In the genomic region with DNA sequence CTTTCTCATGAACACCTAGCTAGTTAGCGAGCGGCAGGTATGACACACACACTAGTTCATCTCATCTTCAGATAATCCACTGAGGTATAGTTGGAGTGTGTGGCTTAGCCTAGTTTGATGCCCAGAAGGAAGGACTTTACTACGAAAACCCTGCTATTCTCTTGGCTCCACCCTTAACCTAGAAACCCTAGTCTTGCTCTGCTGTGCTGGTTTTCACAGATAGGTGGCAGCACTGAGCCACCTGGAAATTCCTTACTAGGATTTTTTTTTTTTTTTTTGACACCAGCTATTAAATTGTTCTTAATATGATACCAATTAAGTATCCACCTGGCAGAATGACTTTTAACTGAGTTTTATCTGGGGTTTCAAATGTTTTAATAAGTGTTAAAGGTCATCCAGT, we compare ENCODE assay signal across 10 mouse cellular contexts.
A peak's percentile ranks its signal among the peaks of the same experiment; 100 is the strongest.
DNase-seq lines count a peak whose midpoint lies in the region; ATAC-seq and TF ChIP-seq lines count a peak whose summit lies in the region.
"Had no signal": no experiment of that assay in that cellular context is flagged by ENCODE, and none has a peak within 500 bp of the region (broad histone marks: within the 10 kb centered on the region; RNA-seq: fewer than 3 reads in every experiment).

No protein-coding gene starts in this region.

- no peak overlapping the region for H3K4me3 ChIP-seq in intestine, postnatal 0 days (ENCODE audit: low read depth, low read length)
- H3K4me3 ChIP-seq in intestine, embryonic 15.5 days (replicated peaks) = no peak overlapping the region
- no peak overlapping the region for H3K4me3 ChIP-seq in MEL (ENCODE audit: control insufficient read depth in 1 of 2, insufficient read depth in 1 of 2, low read depth in 2 of 2, low read length in 2 of 2)
- H3K4me3 ChIP-seq: erythroblast, embryonic 14.5 days; liver, embryonic 13.5 days had no signal

- H3K27ac ChIP-seq in intestine, postnatal 0 days (ENCODE audit: low read depth, low read length) = no peak overlapping the region
- H3K27ac ChIP-seq in intestine, embryonic 15.5 days = no peak overlapping the region
- H3K27ac ChIP-seq in MEL (ENCODE audit: control insufficient read depth, low read depth, low read length) = no peak overlapping the region
- H3K27ac ChIP-seq: liver, embryonic 13.5 days had no signal

- peak; percentile 65 for TF ChIP-seq RAD21 in MEL (IDR thresholded peaks at IDR 0.05; ENCODE audit: low read depth, low read length)

- DNase-seq in A20 (ENCODE audit: low read depth, low spot score) = peak; percentile 35
- DNase-seq in MEL (ENCODE audit: low read depth, low spot score) = peak; percentile 41
- peak; percentile 83 for DNase-seq in cerebellum, adult 9-10 months
- DNase-seq in lung, postnatal 36 days = peak; percentile 76
- DNase-seq: liver, embryonic 13.5 days had no signal

- no peaks in the 10 kb centered on the region for H3K36me3 ChIP-seq in intestine, postnatal 0 days (ENCODE audit: control insufficient read depth, insufficient read depth)
- no peaks in the 10 kb centered on the region for H3K36me3 ChIP-seq in intestine, embryonic 15.5 days
- H3K36me3 ChIP-seq in MEL (ENCODE audit: control insufficient read depth in 1 of 2, insufficient read depth in 2 of 2, low read length in 2 of 2) = no peaks in the 10 kb centered on the region
- H3K36me3 ChIP-seq: liver, embryonic 13.5 days had no signal

- no peaks in the 10 kb centered on the region for H3K9me3 ChIP-seq in intestine, postnatal 0 days (ENCODE audit: control insufficient read depth)
- no peaks in the 10 kb centered on the region for H3K9me3 ChIP-seq in intestine, embryonic 15.5 days
- no peaks in the 10 kb centered on the region for H3K9me3 ChIP-seq in MEL (replicated peaks; ENCODE audit: insufficient read depth, low read length)
- H3K9me3 ChIP-seq: liver, embryonic 13.5 days had no signal

- ATAC-seq in intestine, postnatal 0 days = no peak
- ATAC-seq in intestine, embryonic 15.5 days = no peak
- peak; percentile 48 to 49; a peak in 1 of 4 replicates for ATAC-seq in hematopoietic stem cell, adult 5-6 weeks (replicated peaks in 1 of 2; ENCODE audit: insufficient read depth in 1 of 2, low FRiP score in 2 of 2, low TSS enrichment in 1 of 2, low read depth in 1 of 2, poor library complexity in 2 of 2, severe bottlenecking in 2 of 2)
- no peak for ATAC-seq in megakaryocyte, adult 5-6 weeks (ENCODE audit: poor library complexity, severe bottlenecking)

- peak; percentile 84 for TF ChIP-seq CTCF in intestine, postnatal 0 days (IDR thresholded peaks at IDR 0.05; ENCODE audit: low read depth)
- TF ChIP-seq CTCF in MEL (IDR thresholded peaks at IDR 0.05 in 2 of 3, conservative IDR thresholded peaks at IDR 0.05 in 1 of 3; ENCODE audit: control insufficient read depth in 1 of 3, insufficient read depth in 1 of 3, low read depth in 2 of 3, low read length in 3 of 3, poor library complexity in 1 of 3, severe bottlenecking in 1 of 3) = peak; percentile 68 to 81 (median 72)

- no peak for TF ChIP-seq POLR2A in MEL (IDR thresholded peaks at IDR 0.05; ENCODE audit: control insufficient read depth in 1 of 2, insufficient read depth in 1 of 2, low read depth in 1 of 2, low read length in 2 of 2, poor library complexity in 1 of 2)

- no peak for TF ChIP-seq EP300 in MEL (IDR thresholded peaks at IDR 0.05; ENCODE audit: low read depth in 1 of 2, low read length in 2 of 2)

- H3K4me1 ChIP-seq in intestine, postnatal 0 days (replicated peaks; ENCODE audit: control insufficient read depth, insufficient read depth, low read length) = no peaks in the 10 kb centered on the region
- H3K4me1 ChIP-seq in intestine, embryonic 15.5 days (replicated peaks) = no peaks in the 10 kb centered on the region
- no peaks in the 10 kb centered on the region for H3K4me1 ChIP-seq in MEL (ENCODE audit: control insufficient read depth in 1 of 2, insufficient read depth in 2 of 2, low read length in 2 of 2)
- H3K4me1 ChIP-seq: liver, embryonic 13.5 days had no signal

- H3K4me2 ChIP-seq in intestine, postnatal 0 days (replicated peaks; ENCODE audit: low read depth) = no peak overlapping the region
- H3K4me2 ChIP-seq in intestine, embryonic 15.5 days (replicated peaks) = no peak overlapping the region
- H3K4me2 ChIP-seq: liver, embryonic 13.5 days had no signal

- no peak overlapping the region for H3K9ac ChIP-seq in intestine, postnatal 0 days (ENCODE audit: low read depth, low read length)
- no peak overlapping the region for H3K9ac ChIP-seq in intestine, embryonic 15.5 days
- H3K9ac ChIP-seq in MEL (ENCODE audit: control insufficient read depth, low read depth, low read length, poor library complexity, severe bottlenecking) = no peak overlapping the region
- H3K9ac ChIP-seq: liver, embryonic 13.5 days had no signal

- WGBS in intestine, postnatal 0 days = 69% methylated on average over 3 of the region's 3 CpGs
- 80% methylated on average over 3 of the region's 3 CpGs for whole genome bisulfite sequencing in intestine, embryonic 15.5 days

- H3K27me3 ChIP-seq in intestine, postnatal 0 days (replicated peaks; ENCODE audit: control insufficient read depth, insufficient read depth, low read length) = no peaks in the 10 kb centered on the region
- no peaks in the 10 kb centered on the region for H3K27me3 ChIP-seq in intestine, embryonic 15.5 days (replicated peaks)
- no peaks in the 10 kb centered on the region; a peak in 1 of 4 replicates for H3K27me3 ChIP-seq in MEL (ENCODE audit: control insufficient read depth in 1 of 2, insufficient read depth in 2 of 2, low read length in 2 of 2)
- H3K27me3 ChIP-seq: liver, embryonic 13.5 days had no signal

- H3K79me2 ChIP-seq in MEL (ENCODE audit: control insufficient read depth, insufficient read depth, low read length, poor library complexity) = no peaks in the 10 kb centered on the region

TF ChIP-seq in MEL, 35 proteins besides CTCF, POLR2A, EP300 and RAD21:
- TF ChIP-seq ZC3H11A (IDR thresholded peaks at IDR 0.05; ENCODE audit: low read depth, low read length) (peak; percentile 35; the same call in 1 of the 2 replicates), SMC3 (IDR thresholded peaks at IDR 0.05; ENCODE audit: low read depth, low read length) (peak; percentile 64), ZKSCAN1 (IDR thresholded peaks at IDR 0.05; ENCODE audit: low read depth, low read length) (0 out of 2 replicates have a peak, but pooled peaks have one; percentile 8), MAFK (IDR thresholded peaks at IDR 0.05; ENCODE audit: borderline replicate concordance, low read depth, low read length) (no peak), MYC (IDR thresholded peaks at IDR 0.05; ENCODE audit: low read depth, low read length) (no peak), POLR2AphosphoS5 (IDR thresholded peaks at IDR 0.05; ENCODE audit: borderline replicate concordance, low read depth, low read length) (no peak), ZNF384 (IDR thresholded peaks at IDR 0.05; ENCODE audit: low read depth, low read length) (peak; percentile 98), TCF12 (IDR thresholded peaks at IDR 0.05; ENCODE audit: low read depth, low read length) (no peak), MAX (IDR thresholded peaks at IDR 0.05; ENCODE audit: low read length) (no peak)

Comparison
In these comparisons a context has a peak if more than half of its experiments do, and no peak if none do; other contexts are left out.
1. ATAC-seq: peak in hematopoietic stem cell, adult 5-6 weeks (2 of 2); none in intestine, postnatal 0 days (single experiment), intestine, embryonic 15.5 days (single experiment) and megakaryocyte, adult 5-6 weeks (single experiment).
2. Peak in every context shown above with its lines, with median percentiles within 50 percentile points of each other: DNase-seq.